Mouse (Mus musculus): Measurements from ENCODE around the gene Sprr2a1. TPM values are rescaled to one million over a fixed set of nuclear protein-coding genes. Genes with fewer than 3 reads are reported as not detected.

The Sprr2a1 gene
- total RNA-seq, 2 experiments from 2014 or later = not detected

Other genes starting within 250 kb of the Sprr2a1 start
- gene Pglyrp3, start 201.2 kb upstream of the Sprr2a1 start, total RNA-seq (2021) = not detected
- gene Lor, start 132.7 kb upstream of the Sprr2a1 start, total RNA-seq (2021) = not detected
- not detected for gene Prr9, start 91.9 kb upstream of the Sprr2a1 start, total RNA-seq (2021)
- not detected for gene Lelp1, start 73.1 kb upstream of the Sprr2a1 start, total RNA-seq (2021)
- gene Sprr2a2, start 121 bp downstream of the Sprr2a1 start, total RNA-seq (2021) = not detected
- not detected for gene Sprr2a3, start 69.6 kb downstream of the Sprr2a1 start, total RNA-seq (2021)
- gene Sprr2b, start 100.8 kb downstream of the Sprr2a1 start, total RNA-seq (2021) = not detected
- gene Sprr2d, start 123.3 kb downstream of the Sprr2a1 start, total RNA-seq (2021) = not detected
- not detected for gene Sprr2e, start 136.3 kb downstream of the Sprr2a1 start, total RNA-seq (2021)
- gene Sprr2f, start 149.4 kb downstream of the Sprr2a1 start, total RNA-seq (2021) = not detected
- gene Sprr2h, start 169.9 kb downstream of the Sprr2a1 start, total RNA-seq (2021) = not detected
- not detected for gene Sprr2i, start 192.2 kb downstream of the Sprr2a1 start, total RNA-seq (2021)
- not detected for gene Sprr2j-ps, start 202.3 kb downstream of the Sprr2a1 start, total RNA-seq (2021)
- 1 to 10 TPM; 2.7 to 3.8 TPM for gene Gm9774, start 213.6 kb downstream of the Sprr2a1 start, total RNA-seq (2021)
- gene Sprr2k, start 216.8 kb downstream of the Sprr2a1 start, total RNA-seq (2021) = not detected
- not detected for gene Sprr1b, start 223.0 kb downstream of the Sprr2a1 start, total RNA-seq (2021)
- gene Sprr3, start 242.9 kb downstream of the Sprr2a1 start, total RNA-seq (2021) = not detected

All from gastrocnemius, postnatal 14 days (tissue).